Mouse (Mus musculus) liver, embryonic 13.5 days (tissue): Measurements from ENCODE around the gene Gm20517. TPM values are rescaled to one million over a fixed set of nuclear protein-coding genes. Genes with fewer than 3 reads are reported as not detected.

Source experiments
- ATAC-seq: fragments of 200-750 bp; cut with Nextera tagmentation; 2 replicates; pipeline ENCODE4 v1.8.0; 2017; ENCODE audit warnings: low read depth, mild to moderate bottlenecking, moderate number of reproducible peaks, moderate library complexity
- DNase-seq: peaks from one replicate; pipeline ENCODE4 v3.0.0; 2022
- H3K27ac ChIP-seq: fragments of 300-500 bp; sonication (generic); 2 replicates; pipeline ENCODE4 v1.5.1; 2015; ENCODE audit warnings: moderate library complexity, mild to moderate bottlenecking, inconsistent platforms
- H3K27me3 ChIP-seq: fragments of 300-500 bp; sonication (generic); 2 replicates; pipeline ENCODE4 v1.6.1; 2015; ENCODE audit warnings: mild to moderate bottlenecking, inconsistent platforms
- H3K36me3 ChIP-seq: fragments of 300-500 bp; sonication (generic); 2 replicates; pipeline ENCODE4 v1.6.1; 2015; ENCODE audit warnings: mild to moderate bottlenecking, inconsistent platforms
- H3K4me1 ChIP-seq: fragments of 300-500 bp; sonication (generic); replicated peaks from 2 replicates; pipeline ENCODE4 v1.6.1; 2015; ENCODE audit warnings: inconsistent platforms
- H3K4me2 ChIP-seq: fragments of 300-500 bp; sonication (generic); 2 replicates; pipeline ENCODE4 v1.6.1; 2015; ENCODE audit warnings: inconsistent platforms, mild to moderate bottlenecking, moderate library complexity
- H3K4me3 ChIP-seq: fragments of 300-500 bp; sonication (generic); replicated peaks from 2 replicates; pipeline ENCODE4 v1.5.1; 2015; ENCODE audit warnings: mild to moderate bottlenecking, inconsistent platforms
- H3K9ac ChIP-seq: fragments of 300-500 bp; sonication (generic); 2 replicates; pipeline ENCODE4 v1.6.1; 2015; ENCODE audit warnings: mild to moderate bottlenecking, inconsistent platforms
- H3K9me3 ChIP-seq: fragments of 300-500 bp; sonication (generic); replicated peaks from 2 replicates; pipeline ENCODE4 v1.6.1; 2016; ENCODE audit warnings: inconsistent platforms
- WGBS: fragments of 180-500 bp; shearing (Covaris S2); methylation state at CpG from one replicate; pipeline ENCODE4 v1.1.7; 2015; ENCODE audit not compliant: insufficient replicate concordance; 5-methylcytosine and 5-hydroxymethylcytosine counted together
- polyA plus RNA-seq: library from polyadenylated mRNA; unstranded; fragments of >200 nt; fragmentation: Nextera tagmentation; extraction: Ambion mirVana; gene quantifications from 2 replicates; pipeline ENCODE4 v1.2.1, GENCODE M21; 2015

Gm20517 gene
- polyA plus RNA-seq, 1 experiment from 2014 or later: 1.8 TPM

DNA sequence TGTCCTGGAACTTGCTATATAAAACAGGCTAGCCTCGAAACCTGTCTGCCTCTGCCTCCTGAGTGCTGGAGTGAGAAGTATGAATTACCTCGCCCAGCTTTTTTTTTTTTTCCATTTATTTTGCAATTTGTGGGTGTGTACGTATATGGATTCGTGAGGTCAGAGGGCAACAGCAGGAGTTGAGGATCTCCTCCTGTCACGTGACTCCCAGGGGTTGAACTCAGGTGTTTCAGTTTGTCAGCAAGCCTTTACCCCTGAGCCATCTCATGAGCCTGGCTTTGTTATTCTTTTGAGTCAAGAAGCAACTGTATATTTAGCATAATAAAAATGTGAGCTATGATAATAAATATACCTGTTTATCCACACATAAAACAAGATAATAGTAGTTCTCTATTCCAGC, 44.3 kb downstream of the Gm20517 start:
- DNase-seq (no peak), ATAC-seq (no peak)
- 70% methylated on average over 5 of the region's 5 CpGs for WGBS

DNA sequence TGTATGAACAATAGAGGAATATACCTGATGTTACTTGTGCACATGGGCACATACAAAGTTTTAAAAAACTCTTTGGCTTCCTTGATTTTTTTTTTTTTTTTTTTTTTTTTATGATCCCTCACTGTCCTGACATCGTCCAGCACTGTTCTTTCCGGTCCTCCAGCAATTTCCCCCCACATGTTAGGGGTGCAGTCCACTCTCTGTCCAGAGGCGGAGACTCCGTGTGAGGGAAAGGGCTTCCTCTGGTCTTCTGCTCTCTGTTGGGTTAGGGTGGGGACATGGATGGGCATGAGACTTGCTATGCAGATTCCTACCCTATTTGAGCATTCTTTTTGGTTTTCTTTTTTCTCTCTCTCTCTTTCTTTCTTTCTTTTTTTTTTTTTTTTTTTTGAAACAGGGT, 46.5 kb downstream of the Gm20517 start:
- DNase-seq (no peak), ATAC-seq (no peak)
- Histone ChIP-seq H3K36me3 (peaks cover 12% of the 10 kb centered on the region), H3K9ac (no peak overlapping the region), H3K4me1 (0 out of 2 replicates have a peak, but pooled peaks cover 6% of the 10 kb centered on the region), H3K27ac (no peak overlapping the region), H3K4me3 (no peak overlapping the region), H3K9me3 (no peaks in the 10 kb centered on the region), H3K4me2 (no peak overlapping the region), H3K27me3 (no peaks in the 10 kb centered on the region)
- 74% methylated on average over 4 of the region's 4 CpGs for WGBS

More for the DNA sequence above, 44.3 kb downstream of the Gm20517 start:
- Histone ChIP-seq H3K27me3 (no peaks in the 10 kb centered on the region), H3K36me3 (peaks cover 18% of the 10 kb centered on the region), H3K9ac (no peak overlapping the region), H3K4me1 (0 out of 2 replicates have a peak, but pooled peaks cover 6% of the 10 kb centered on the region), H3K27ac (no peak overlapping the region), H3K4me3 (no peak overlapping the region), H3K9me3 (no peaks in the 10 kb centered on the region), H3K4me2 (no peak overlapping the region)

DNA sequence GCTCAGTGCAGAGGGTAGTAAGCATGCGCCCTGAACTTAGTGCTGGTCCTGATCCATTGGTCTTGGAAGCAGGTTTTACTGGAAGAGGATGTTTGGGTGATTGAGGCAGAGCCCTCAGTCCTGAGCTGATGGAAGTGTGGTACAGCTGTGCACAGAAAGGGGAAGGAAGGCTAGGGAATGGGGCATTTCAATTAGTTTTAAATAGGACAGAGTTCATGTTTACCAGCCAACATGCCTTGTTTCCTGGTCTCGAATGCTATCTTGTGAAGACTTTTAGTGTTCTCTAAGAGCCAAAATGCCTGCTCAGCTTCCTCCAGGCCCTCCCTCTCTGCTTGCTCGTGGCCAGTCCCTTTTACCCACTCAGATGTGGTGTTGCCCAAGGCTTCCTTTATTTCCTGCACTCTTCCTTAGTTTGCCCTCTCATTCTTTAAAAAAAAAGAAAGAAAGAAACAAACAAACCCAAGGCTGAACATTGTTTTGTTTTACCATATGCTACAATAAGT, 47.4 kb downstream of the Gm20517 start:
- no peak overlapping the region for H3K9ac ChIP-seq
- peaks cover 8% of the 10 kb centered on the region for H3K36me3 ChIP-seq
- no peaks in the 10 kb centered on the region for H3K9me3 ChIP-seq
- no peak overlapping the region for H3K4me3 ChIP-seq
- WGBS: 47% methylated on average over 3 of the region's 3 CpGs
- no peak overlapping the region for H3K4me2 ChIP-seq
- H3K27ac ChIP-seq: no peak overlapping the region
- H3K4me1 ChIP-seq: 0 out of 2 replicates have a peak, but pooled peaks cover 6% of the 10 kb centered on the region
- DNase-seq (no peak), ATAC-seq (no peak)
- no peaks in the 10 kb centered on the region for H3K27me3 ChIP-seq

- Histone ChIP-seq H3K9me3 (no peaks in the 10 kb centered on the region), H3K4me2 (no peak overlapping the region), H3K27ac (no peak overlapping the region), H3K36me3 (peaks cover 4% of the 10 kb centered on the region; the same call in 1 of the 2 replicates), H3K4me1 (0 out of 2 replicates have a peak, but pooled peaks cover 16% of the 10 kb centered on the region), H3K4me3 (no peak overlapping the region), H3K27me3 (no peaks in the 10 kb centered on the region), H3K9ac (no peak overlapping the region)
- WGBS: 80% methylated on average over 9 of the region's 9 CpGs
- no peak for DNase-seq
- no peak for ATAC-seq
These were observed 51.8 kb downstream of the Gm20517 start for GRCm38 (mm10) chr17:47663009-47663713.

DNA sequence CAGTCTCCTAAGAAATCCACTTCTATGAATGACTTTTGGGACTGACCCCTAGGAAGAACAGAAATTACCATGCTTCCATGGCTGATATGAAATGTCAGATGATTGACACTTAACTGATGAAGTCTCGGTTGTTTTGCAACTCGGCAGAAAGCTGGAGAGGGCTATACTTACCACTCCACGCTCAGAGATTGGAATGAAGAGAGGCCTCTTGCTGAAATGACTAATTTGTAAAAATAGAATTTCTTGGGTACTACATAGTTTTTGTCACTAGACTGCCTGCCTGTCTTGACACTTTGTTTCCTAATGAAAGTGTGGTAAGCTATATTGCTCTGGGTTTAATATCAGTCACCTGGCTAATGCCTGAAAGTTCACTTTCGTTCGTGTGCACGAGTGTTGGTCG, 53.1 kb downstream of the Gm20517 start:
- Histone ChIP-seq H3K9ac (no peak overlapping the region), H3K9me3 (no peaks in the 10 kb centered on the region), H3K4me3 (no peak overlapping the region), H3K36me3 (peaks cover 4% of the 10 kb centered on the region; the same call in 1 of the 2 replicates), H3K4me2 (no peak overlapping the region), H3K27ac (no peak overlapping the region), H3K4me1 (0 out of 2 replicates have a peak, but pooled peaks cover 10% of the 10 kb centered on the region), H3K27me3 (no peaks in the 10 kb centered on the region)
- no peak for ATAC-seq
- 65% methylated on average over 7 of the region's 7 CpGs for WGBS
- no peak for DNase-seq

GRCm38 (mm10) chr17:47669166-47669565, 57.8 kb downstream of the Gm20517 start:
- 77% methylated on average over 4 of the region's 4 CpGs for WGBS
- no peak for DNase-seq
- Histone ChIP-seq H3K36me3 (peaks cover 12% of the 10 kb centered on the region), H3K27me3 (peaks cover 36% of the 10 kb centered on the region), H3K4me1 (peaks cover 22% of the 10 kb centered on the region), H3K4me3 (no peak overlapping the region), H3K9ac (no peak overlapping the region), H3K27ac (no peak overlapping the region), H3K4me2 (no peak overlapping the region), H3K9me3 (no peaks in the 10 kb centered on the region)
- no peak for ATAC-seq

DNA sequence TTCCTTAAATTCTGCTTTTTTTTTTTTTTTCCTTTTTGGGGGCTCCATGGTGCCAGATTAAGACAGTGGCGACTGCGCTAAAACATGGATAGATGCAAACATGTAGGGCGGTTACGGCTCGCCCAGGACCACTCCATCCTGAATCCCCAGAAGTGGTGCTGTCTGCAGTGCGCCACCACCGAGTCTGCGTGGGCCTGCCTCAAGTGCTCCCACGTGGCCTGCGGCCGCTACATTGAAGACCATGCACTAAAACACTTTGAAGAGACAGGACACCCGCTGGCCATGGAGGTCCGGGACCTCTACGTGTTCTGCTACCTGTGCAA, 60.6 kb downstream of the Gm20517 start:
- ATAC-seq: no peak
- H3K4me1 ChIP-seq: peaks cover 13% of the 10 kb centered on the region
- 33% methylated on average over 14 of the region's 14 CpGs for WGBS
- H3K9me3 ChIP-seq: no peaks in the 10 kb centered on the region
- H3K27ac ChIP-seq: no peak overlapping the region
- no peak for DNase-seq
- H3K4me3 ChIP-seq: peak overlapping the region; percentile 51
- H3K4me2 ChIP-seq: peak overlapping the region; percentile 71
- peaks cover 35% of the 10 kb centered on the region for H3K36me3 ChIP-seq
- H3K27me3 ChIP-seq: peaks cover 36% of the 10 kb centered on the region
- H3K9ac ChIP-seq: no peak overlapping the region

GRCm38 (mm10) chr17:47672311-47673111, 61.1 kb downstream of the Gm20517 start:
- ATAC-seq (0 out of 2 replicates have a peak, but pooled peaks have one; percentile 23), DNase-seq (no peak)
- Histone ChIP-seq H3K4me2 (peak overlapping the region; percentile 71), H3K4me1 (peaks cover 13% of the 10 kb centered on the region), H3K9me3 (no peaks in the 10 kb centered on the region), H3K27me3 (peaks cover 36% of the 10 kb centered on the region), H3K9ac (peak overlapping the region; percentile 45; the same call in 1 of the 2 replicates), H3K27ac (no peak overlapping the region), H3K36me3 (peaks cover 38% of the 10 kb centered on the region), H3K4me3 (peak overlapping the region; percentile 51)
- WGBS: 11% methylated on average over 68 of the region's 68 CpGs

DNA sequence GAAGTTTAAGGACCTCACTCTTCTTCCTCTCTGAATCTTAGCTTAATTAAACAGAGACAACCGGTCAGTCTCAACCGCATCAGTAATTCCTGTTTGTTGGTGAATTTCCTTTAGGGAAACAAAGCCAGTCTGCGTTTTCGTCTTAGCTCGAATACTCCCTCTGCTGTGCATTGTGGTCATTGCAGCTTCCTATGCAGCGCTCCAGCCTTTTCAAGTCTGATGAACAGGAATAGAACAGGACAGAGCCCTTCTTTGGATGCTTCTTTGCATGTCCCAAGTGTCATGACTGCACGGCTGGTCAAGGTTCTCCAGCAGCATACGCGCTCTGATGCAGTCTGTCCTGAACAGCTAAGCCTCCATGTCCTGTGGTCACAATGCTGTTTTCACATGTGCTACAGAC, 65.2 kb downstream of the Gm20517 start:
- Histone ChIP-seq H3K4me3 (no peak overlapping the region), H3K4me1 (peaks cover 13% of the 10 kb centered on the region), H3K27ac (no peak overlapping the region), H3K36me3 (peaks cover 71% of the 10 kb centered on the region), H3K4me2 (no peak overlapping the region), H3K27me3 (peaks cover 18% of the 10 kb centered on the region), H3K9me3 (no peaks in the 10 kb centered on the region), H3K9ac (no peak overlapping the region)
- 22% methylated on average over 9 of the region's 9 CpGs for WGBS
- no peak for DNase-seq
- ATAC-seq: no peak

DNA sequence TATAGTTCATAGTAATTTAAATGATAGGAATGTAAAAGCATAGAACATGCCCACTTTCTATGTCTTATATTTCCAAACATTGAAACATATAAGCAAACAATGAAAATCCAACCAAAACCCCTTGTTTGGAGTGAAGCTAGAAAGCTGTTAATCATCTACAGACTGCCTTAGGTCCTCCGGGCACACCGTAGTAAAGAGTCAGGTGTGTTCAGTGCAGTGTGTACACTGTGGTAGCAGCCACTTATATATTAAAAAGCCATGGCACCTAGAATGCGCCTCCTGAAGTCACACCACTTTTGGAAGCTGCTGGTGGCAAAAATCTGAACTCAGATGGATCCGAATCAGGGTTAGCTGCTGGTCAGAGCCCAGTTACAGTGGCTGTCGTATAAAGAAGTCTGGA, 66.8 kb downstream of the Gm20517 start:
- ATAC-seq (no peak), DNase-seq (no peak)
- H3K36me3 ChIP-seq: peaks cover 74% of the 10 kb centered on the region

DNA sequence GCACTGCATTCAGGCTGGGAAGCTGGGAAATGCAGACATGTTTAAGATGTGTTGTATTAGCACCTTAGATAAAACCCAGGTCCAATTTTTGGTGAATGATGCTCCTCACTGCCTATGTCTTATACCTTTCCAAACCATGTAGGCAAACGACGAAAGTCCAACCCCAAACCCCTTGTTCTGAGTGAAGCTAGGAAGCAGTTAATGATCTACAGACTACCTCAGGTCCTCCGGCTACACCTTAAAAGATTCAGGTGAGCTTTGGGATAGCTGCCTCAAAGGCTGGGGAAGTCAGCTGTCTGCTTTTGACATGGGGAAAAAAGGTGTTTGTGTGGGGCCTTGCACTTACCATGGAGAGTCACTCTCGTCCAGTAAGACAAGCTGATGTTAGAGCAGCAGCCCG, 67.3 kb downstream of the Gm20517 start:
- H3K9ac ChIP-seq: no peak overlapping the region
- DNase-seq (no peak), ATAC-seq (no peak)
- H3K36me3 ChIP-seq: peaks cover 77% of the 10 kb centered on the region
- no peaks in the 10 kb centered on the region for H3K9me3 ChIP-seq
- 79% methylated on average over 5 of the region's 5 CpGs for WGBS
- H3K27me3 ChIP-seq: no peaks in the 10 kb centered on the region
- peaks cover 7% of the 10 kb centered on the region for H3K4me1 ChIP-seq
- H3K4me3 ChIP-seq: no peak overlapping the region
- no peak overlapping the region for H3K4me2 ChIP-seq
- no peak overlapping the region for H3K27ac ChIP-seq

More for the DNA sequence above, 66.8 kb downstream of the Gm20517 start:
- Histone ChIP-seq H3K9ac (no peak overlapping the region), H3K27ac (no peak overlapping the region), H3K4me3 (no peak overlapping the region), H3K9me3 (no peaks in the 10 kb centered on the region), H3K27me3 (peaks cover 3% of the 10 kb centered on the region), H3K4me2 (no peak overlapping the region), H3K4me1 (peaks cover 7% of the 10 kb centered on the region)
- WGBS: 86% methylated on average over 5 of the region's 5 CpGs
